Mouse (Mus musculus): ENCODE measurements at regions not wholly inside any gene's neighbourhood (a gene's known extent, or its start where the extent isn't known, plus 50 kb on each side); places are given as distances from the start of the nearest gene placed in this dataset.
A peak's percentile ranks its signal among the peaks of the same experiment; 100 is the strongest.
"Not testable (repeated sequence)": the region's sequence is repeated elsewhere in the genome, so short reads cannot be mapped to it uniquely, and the experiment has no call there.

- no peak for DNase-seq (ENCODE audit: low spot score)
Measured at GRCm38 (mm10) chr3:21625039-21625438, 451.4 kb upstream of the Tbl1xr1 start.

DNA sequence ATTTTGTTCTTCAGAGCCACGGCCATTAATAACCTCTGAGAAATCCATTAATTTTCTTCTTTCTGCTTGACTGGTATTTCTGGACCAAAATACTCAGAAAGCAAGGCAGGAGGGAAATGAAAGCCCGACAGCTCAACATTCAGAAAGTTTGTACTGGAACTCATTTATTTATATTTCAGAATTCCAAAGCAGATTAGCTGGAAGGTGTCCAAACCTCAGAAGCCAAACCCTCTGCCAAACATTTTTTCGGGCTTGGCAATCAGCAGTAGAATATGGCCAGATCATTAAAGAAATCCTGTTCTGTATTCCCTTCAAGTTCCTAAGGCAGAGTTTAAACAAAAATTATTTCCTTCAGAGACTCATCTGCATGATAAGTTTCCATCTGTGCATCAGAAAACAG lies 450.4 kb upstream of the Tbl1xr1 start:
- DNase-seq (ENCODE audit: low spot score) = peak; percentile 8

- DNase-seq (ENCODE audit: low spot score) = not testable (repeated sequence)
Measured at GRCm38 (mm10) chr3:21627048-21627447, 449.4 kb upstream of the Tbl1xr1 start.

- DNase-seq (ENCODE audit: low spot score) = no peak
Measured at GRCm38 (mm10) chr3:21633600-21634221, 442.7 kb upstream of the Tbl1xr1 start.

GRCm38 (mm10) chr3:21634675-21635204 lies 441.7 kb upstream of the Tbl1xr1 start:
- DNase-seq (ENCODE audit: low spot score) = no peak

DNA sequence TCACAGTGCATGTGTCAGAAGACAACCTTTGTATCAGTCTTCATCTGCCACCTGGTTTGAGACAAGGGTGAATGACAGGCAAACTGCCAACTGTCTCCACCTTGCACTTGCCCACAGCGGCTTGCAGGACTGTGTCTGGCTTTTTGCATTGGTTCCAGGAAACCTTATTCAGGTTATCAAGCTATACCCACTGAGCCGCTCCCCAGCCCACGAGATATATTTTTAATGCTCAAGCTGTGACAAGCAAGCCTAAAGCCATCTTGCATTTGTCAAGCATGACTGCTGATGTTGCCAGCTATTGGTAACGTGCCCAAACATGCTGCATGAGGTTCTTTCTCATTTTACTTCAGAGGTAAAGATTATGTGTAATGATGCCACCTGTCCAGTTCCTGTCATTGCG lies 437.6 kb upstream of the Tbl1xr1 start:
- no peak for DNase-seq (ENCODE audit: low spot score)

- DNase-seq (ENCODE audit: low spot score) = no peak
Measured at GRCm38 (mm10) chr3:21639576-21639975, 436.9 kb upstream of the Tbl1xr1 start.

GRCm38 (mm10) chr3:21644086-21644485 lies 432.4 kb upstream of the Tbl1xr1 start:
- DNase-seq (ENCODE audit: low spot score) = no peak

DNA sequence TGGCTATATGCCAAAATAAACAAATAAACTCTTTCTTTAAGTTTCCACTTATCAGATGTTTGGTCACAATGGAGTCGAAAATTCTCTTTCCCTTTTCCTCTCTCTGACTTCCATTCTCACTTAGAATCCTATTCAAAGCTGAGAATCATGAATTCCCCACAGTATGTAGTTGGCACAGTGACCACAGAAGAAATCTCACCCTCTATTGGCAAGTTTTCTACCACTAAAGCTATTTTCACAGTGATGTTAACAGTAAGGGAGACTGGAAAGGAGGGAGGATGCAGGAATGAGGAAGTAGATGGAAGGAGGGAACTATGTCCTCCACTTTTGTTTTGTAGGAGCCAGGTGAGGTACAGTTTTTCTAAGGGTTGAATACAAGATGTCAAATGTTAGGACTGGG lies 431.2 kb upstream of the Tbl1xr1 start:
- DNase-seq (ENCODE audit: low spot score) = no peak

DNA sequence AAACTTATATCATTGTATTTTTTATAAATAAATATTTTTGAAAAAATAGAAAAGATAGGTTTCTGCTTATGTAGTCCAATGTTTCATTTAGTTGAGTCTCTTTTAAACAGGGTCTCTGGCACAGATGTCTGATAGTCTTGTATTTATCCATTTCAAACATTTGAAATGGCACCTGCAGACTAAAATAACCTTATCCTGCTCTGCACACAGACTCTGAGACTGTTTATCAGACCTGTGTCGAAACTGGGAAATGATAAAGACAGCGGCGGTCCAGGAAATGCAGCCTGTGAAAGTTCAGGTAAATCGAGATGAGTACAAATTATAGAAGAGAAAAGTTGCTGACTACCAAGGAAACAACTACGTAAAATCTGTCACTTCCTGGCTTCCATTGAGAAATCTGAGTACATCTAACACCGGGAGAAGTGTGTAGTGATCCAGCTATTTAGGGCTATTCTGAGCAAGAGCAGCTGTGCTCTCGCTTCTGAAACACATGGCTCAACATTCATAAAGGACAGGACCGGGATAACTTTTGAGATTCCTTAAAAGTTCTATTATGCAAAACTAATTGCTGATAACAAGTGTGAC lies 426.5 kb upstream of the Tbl1xr1 start:
- no peak for DNase-seq (ENCODE audit: low spot score)

DNA sequence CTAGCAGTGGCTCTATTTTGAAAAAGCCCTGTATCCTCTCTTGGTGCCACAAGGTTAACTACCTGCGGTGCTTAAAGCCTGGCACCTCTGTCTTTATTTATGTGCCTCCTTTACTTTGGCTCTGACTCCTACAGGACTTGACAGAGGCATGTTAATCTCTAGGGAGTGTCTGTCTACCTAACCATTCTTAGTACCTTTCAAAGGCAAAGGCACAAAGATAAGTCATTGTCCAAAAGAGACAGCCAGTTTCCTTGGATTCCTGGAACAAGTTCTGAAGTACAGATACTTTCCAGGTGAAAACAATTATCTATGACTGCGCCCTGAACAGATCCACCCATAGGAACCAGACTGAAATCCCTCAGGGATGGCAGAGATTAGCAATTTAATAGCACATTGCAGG lies 421.2 kb upstream of the Tbl1xr1 start:
- DNase-seq (ENCODE audit: low spot score) = no peak

DNA sequence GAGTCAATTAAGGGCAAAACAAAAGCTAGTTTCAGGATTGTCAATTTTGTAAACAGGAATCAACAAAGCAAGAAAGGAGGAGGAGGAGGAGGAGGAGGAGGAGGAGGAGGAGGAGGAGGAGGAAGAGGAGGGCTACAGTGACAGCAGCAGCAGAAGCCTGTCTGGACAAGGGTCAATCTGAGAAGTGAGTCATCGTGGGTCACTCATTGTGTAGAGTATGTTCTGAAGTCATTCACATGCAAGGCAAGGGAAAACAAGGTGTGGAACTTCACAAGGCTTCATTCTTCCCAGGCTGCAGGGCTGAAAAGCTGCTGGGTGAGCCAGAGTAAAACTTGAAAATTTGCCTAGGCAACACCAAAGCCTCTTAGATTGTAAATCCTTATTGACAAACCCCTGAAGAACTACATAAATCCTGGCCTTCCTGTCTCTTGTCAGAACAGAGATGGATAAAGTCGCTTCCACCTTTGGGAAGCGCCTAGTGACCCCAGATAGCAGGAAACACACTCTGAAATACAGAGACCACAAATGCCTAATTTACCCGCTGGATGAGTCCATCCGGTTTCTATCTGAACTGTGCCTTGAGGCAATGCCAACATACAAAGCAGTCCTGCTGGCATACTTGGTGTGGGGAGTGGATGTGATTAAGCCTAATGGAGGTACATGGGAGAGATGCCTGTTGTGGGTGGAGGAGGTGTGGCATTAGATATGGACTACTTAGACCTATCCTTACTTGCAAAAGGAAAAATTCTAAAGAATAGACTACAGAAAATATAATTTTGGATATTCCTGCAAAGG lies 408.9 kb upstream of the Tbl1xr1 start:
- DNase-seq (ENCODE audit: low spot score) = no peak

- no peak for DNase-seq (ENCODE audit: low spot score)
Measured at GRCm38 (mm10) chr3:21671885-21672284, 404.6 kb upstream of the Tbl1xr1 start.

GRCm38 (mm10) chr3:21672492-21672891 lies 404.0 kb upstream of the Tbl1xr1 start:
- no peak for DNase-seq (ENCODE audit: low spot score)

DNA sequence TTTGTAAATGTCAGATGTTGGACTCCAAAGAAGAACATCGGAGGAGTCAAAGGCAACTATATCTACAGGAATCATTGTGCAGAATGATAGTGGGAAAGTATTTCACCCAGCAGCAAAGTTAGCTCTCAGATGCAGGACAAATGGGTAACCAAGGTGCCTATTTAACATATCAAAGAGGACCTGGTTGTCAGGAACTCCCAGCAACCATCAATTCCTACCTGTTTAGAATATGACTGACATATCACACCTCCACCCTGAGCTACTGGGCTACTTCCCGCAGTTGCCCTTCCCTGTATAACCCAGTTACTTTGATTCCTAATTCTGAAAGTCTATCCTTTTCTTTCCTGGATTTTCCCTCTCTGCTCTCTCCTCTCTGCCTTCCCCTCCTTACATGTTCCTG lies 403.0 kb upstream of the Tbl1xr1 start:
- DNase-seq (ENCODE audit: low spot score) = no peak

- DNase-seq (ENCODE audit: low spot score) = no peak
Measured at GRCm38 (mm10) chr3:21678265-21678664, 398.2 kb upstream of the Tbl1xr1 start.

DNA sequence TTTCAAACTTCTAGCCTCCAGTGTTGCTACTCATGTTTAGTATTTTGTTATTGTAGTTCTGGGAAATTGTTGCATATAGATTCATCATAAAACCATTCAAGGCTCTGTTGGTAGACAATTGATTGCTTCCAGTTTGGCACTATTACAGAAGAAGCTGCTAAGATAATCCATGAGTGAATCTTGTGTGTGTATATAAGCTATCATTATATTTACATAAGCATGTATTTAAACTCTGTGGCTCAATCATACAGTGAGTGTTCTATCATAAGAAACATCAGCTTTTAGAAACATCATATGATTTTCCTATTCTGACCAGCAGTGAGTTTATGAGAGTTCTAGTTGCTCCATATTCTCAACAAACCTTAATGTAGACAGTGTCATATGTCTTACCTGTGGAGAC lies 397.7 kb upstream of the Tbl1xr1 start:
- no peak for DNase-seq (ENCODE audit: low spot score)

DNA sequence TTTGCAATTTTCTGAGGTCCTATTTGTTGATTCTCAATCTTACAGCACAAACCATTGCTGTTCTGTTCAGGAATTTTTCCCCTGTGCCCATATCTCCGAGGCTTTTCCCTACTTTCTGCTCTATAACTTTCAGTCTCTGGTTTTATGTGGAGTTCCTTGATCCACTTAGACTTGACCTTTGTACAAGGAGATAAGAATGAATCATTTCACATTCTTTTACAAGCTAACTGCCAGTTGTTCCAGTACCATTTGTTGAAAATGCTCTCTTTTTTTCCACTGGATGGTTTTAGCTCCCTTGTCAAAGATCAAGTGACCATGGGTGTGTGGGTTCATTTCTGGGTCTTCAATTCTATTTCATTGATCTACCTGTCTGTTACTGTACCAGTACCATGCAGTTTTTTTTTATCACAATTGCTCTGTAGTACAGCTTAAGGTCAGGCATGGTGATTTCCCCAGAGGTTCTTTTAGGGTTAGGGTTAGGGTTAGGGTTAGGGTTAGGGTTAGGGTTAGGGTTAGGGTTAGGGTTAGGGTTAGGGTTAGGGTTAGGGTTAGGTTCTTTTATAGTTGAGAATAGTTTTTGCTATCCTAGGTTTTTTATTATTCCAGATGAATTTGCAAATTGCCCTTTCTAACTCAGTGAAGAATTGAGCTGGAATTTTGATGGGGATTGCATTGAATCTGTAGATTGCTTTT lies 378.3 kb upstream of the Tbl1xr1 start:
- DNase-seq (ENCODE audit: low spot score) = not testable (repeated sequence)

DNA sequence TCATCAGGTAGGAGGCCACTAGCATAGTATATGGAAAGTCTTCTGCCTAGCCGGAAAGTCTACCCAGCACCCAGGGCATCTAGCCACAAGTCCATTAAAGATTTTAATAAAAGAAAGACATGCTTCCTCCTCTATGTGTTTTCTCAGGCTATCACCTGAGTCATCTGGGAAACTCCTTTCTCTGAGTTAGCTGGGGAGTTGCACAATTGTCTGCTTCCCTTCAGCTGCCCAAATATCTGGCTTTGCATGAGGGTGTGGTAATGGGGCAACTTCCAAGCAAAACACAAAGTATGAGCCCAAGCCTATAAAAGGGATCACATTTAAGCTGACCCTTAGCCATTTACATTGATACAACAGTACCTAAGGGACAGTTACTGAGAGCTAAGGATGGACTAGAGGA lies 376.9 kb upstream of the Tbl1xr1 start:
- no peak for DNase-seq (ENCODE audit: low spot score)

GRCm38 (mm10) chr3:21700326-21700725 lies 376.1 kb upstream of the Tbl1xr1 start:
- no peak for DNase-seq (ENCODE audit: low spot score)

- DNase-seq (ENCODE audit: low spot score) = no peak
Measured at GRCm38 (mm10) chr3:21726747-21727505, 349.5 kb upstream of the Tbl1xr1 start.

DNA sequence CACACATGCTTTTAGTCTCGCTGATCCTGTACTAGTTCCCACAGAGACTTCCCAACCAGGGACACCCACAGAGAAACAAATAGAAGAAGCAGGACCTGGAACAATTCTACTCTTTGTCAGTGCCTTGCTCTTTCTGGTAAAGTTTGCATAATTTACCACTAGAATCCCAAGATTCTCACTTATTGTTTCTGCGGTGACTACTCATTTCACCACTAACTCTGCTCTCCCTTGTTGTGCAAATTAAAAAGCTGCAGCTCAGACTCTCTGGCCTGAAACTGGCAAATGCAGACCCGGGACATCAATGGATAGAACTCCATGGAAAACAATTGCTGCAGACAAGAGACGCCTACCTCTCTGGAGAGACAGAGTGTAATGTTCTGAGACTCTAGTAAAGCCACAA lies 348.4 kb upstream of the Tbl1xr1 start:
- no peak for DNase-seq (ENCODE audit: low spot score)

Measured in yolk sac, embryonic 10.5 days (tissue).